Mouse (Mus musculus) cerebellum, adult 2 months (tissue): ENCODE measurements at regions not wholly inside any gene's neighbourhood (a gene's known extent, or its start where the extent isn't known, plus 50 kb on each side); places are given as distances from the start of the nearest gene placed in this dataset.
A peak's percentile ranks its signal among the peaks of the same experiment; 100 is the strongest.

Source experiments
- DNase-seq, 2 experiments: peaks; one replicate each; pipeline ENCODE4 v3.0.0; 2021
- H3K27ac ChIP-seq: fragments of 200-500 bp; 2 replicates; pipeline ENCODE4 v1.5.1; 2012; ENCODE audit warnings: low read length, control low read depth, inconsistent platforms; ENCODE audit not compliant: insufficient read depth
- H3K27me3 ChIP-seq: fragments of 200-500 bp; 2 replicates; pipeline ENCODE4 v1.6.1; 2012; ENCODE audit warnings: inconsistent platforms, mild to moderate bottlenecking, low read length, moderate library complexity; ENCODE audit not compliant: control insufficient read depth, insufficient read depth
- H3K4me1 ChIP-seq: fragments of 200-500 bp; 2 replicates; pipeline ENCODE4 v1.6.1; 2011; ENCODE audit warnings: low read length; ENCODE audit not compliant: control insufficient read depth, insufficient read depth
- H3K4me3 ChIP-seq: fragments of 200-500 bp; replicated peaks from 2 replicates; pipeline ENCODE3; 2011; ENCODE audit warnings: mild to moderate bottlenecking, low read depth, low read length, control low read depth; ENCODE audit not compliant: insufficient read depth
- CTCF ChIP-seq: fragments of 200-500 bp; IDR thresholded peaks from 2 replicates; pipeline ENCODE4 v1.5.1; 2011; ENCODE audit warnings: low read depth, mild to moderate bottlenecking, control low read depth, low read length, moderate library complexity, borderline replicate concordance; ENCODE audit not compliant: insufficient read depth
- POLR2A ChIP-seq: fragments of 200-500 bp; IDR thresholded peaks from 2 replicates; pipeline ENCODE4 v1.6.1; 2011; ENCODE audit warnings: low read length, control low read depth, borderline replicate concordance; ENCODE audit not compliant: insufficient read depth
- WGBS: fragments of 180-500 bp; shearing (Covaris S2); methylation state at CpG from one replicate; pipeline ENCODE4 v1.1.7; 2018; 5-methylcytosine and 5-hydroxymethylcytosine counted together

GRCm38 (mm10) chr3:131913534-131913933 lies 171.6 kb upstream of the Dkk2 start:
- no peak for DNase-seq
- TF ChIP-seq POLR2A (no peak), CTCF (no peak)
- 92% methylated on average over 6 of the region's 6 CpGs for WGBS
- no peak overlapping the region for H3K27ac ChIP-seq
- H3K27me3 ChIP-seq, result no peaks in the 10 kb centered on the region
- no peak overlapping the region for H3K4me3 ChIP-seq
- H3K4me1 ChIP-seq, result no peaks in the 10 kb centered on the region

GRCm38 (mm10) chr3:131914372-131914771 lies 170.7 kb upstream of the Dkk2 start:
- DNase-seq, result no peak
- no peak overlapping the region for H3K27ac ChIP-seq
- TF ChIP-seq POLR2A (no peak), CTCF (no peak)
- WGBS, result 60% methylated on average over 3 of the region's 3 CpGs
- no peaks in the 10 kb centered on the region for H3K27me3 ChIP-seq
- no peaks in the 10 kb centered on the region for H3K4me1 ChIP-seq
- no peak overlapping the region for H3K4me3 ChIP-seq

- TF ChIP-seq POLR2A (no peak), CTCF (no peak)
- 44% methylated on average over 7 of the region's 7 CpGs for WGBS
- Histone ChIP-seq H3K4me1 (no peaks in the 10 kb centered on the region), H3K4me3 (no peak overlapping the region), H3K27ac (no peak overlapping the region), H3K27me3 (no peaks in the 10 kb centered on the region)
- DNase-seq, result no peak
Observed at GRCm38 (mm10) chr3:131914997-131915396, 170.1 kb upstream of the Dkk2 start.

GRCm38 (mm10) chr3:131917734-131918534 lies 167.2 kb upstream of the Dkk2 start:
- DNase-seq, result no peak
- H3K27ac ChIP-seq, result no peak overlapping the region
- WGBS, result 87% methylated on average over 13 of the region's 13 CpGs
- no peaks in the 10 kb centered on the region for H3K27me3 ChIP-seq
- no peaks in the 10 kb centered on the region for H3K4me1 ChIP-seq
- no peak overlapping the region for H3K4me3 ChIP-seq
- TF ChIP-seq POLR2A (no peak), CTCF (no peak)

- TF ChIP-seq CTCF, result no peak
Observed at GRCm38 (mm10) chr3:131919476-131919875, 165.6 kb upstream of the Dkk2 start.

GRCm38 (mm10) chr3:131921161-131921560 lies 163.9 kb upstream of the Dkk2 start:
- Histone ChIP-seq H3K4me3 (no peak overlapping the region), H3K27me3 (no peaks in the 10 kb centered on the region), H3K27ac (no peak overlapping the region), H3K4me1 (no peaks in the 10 kb centered on the region)
- TF ChIP-seq POLR2A, result no peak
- peak; percentile 38; the same call in 1 of the 2 replicates for TF ChIP-seq CTCF
- 93% methylated on average over 6 of the region's 6 CpGs for WGBS
- peak in 1 of 2 experiments; percentile 13 for DNase-seq

More at GRCm38 (mm10) chr3:131919476-131919875, 165.6 kb upstream of the Dkk2 start:
- Histone ChIP-seq H3K27me3 (no peaks in the 10 kb centered on the region), H3K4me3 (no peak overlapping the region), H3K4me1 (no peaks in the 10 kb centered on the region), H3K27ac (no peak overlapping the region)
- peak; percentile 21 to 37 for DNase-seq
- 7% methylated on average over 12 of the region's 12 CpGs for WGBS

GRCm38 (mm10) chr3:131922733-131923132 lies 162.4 kb upstream of the Dkk2 start:
- WGBS, result 33% methylated on average over 1 of the region's 1 CpGs
- TF ChIP-seq POLR2A (no peak), CTCF (no peak)
- Histone ChIP-seq H3K27me3 (no peaks in the 10 kb centered on the region), H3K4me1 (no peaks in the 10 kb centered on the region), H3K27ac (no peak overlapping the region), H3K4me3 (no peak overlapping the region)
- no peak for DNase-seq

GRCm38 (mm10) chr3:131940896-131941295 lies 144.2 kb upstream of the Dkk2 start:
- Histone ChIP-seq H3K27ac (no peak overlapping the region), H3K4me3 (no peak overlapping the region), H3K27me3 (no peaks in the 10 kb centered on the region), H3K4me1 (no peaks in the 10 kb centered on the region)
- 85% methylated on average over 7 of the region's 7 CpGs for WGBS
- TF ChIP-seq POLR2A (no peak), CTCF (no peak)
- DNase-seq, result no peak
